Mouse (Mus musculus) spleen, adult 2 months (tissue): ENCODE measurements around the gene Dpp9. TPM values are rescaled to one million over a fixed set of nuclear protein-coding genes. Genes with fewer than 3 reads are reported as not detected.

Source experiments
- DNase-seq, 2 experiments: peaks; one replicate each; pipeline versions ENCODE4 v3.0.0 to v3.0.0-alpha.2; 2012 to 2021; ENCODE audit warnings: low spot score in 2 of 2, low read depth in 1 of 2
- H3K27ac ChIP-seq: fragments of 200-500 bp; 2 replicates; pipeline ENCODE4 v1.5.1; 2012; ENCODE audit warnings: low read length, inconsistent platforms; ENCODE audit not compliant: insufficient read depth
- H3K27me3 ChIP-seq: fragments of 200-500 bp; 2 replicates; pipeline ENCODE4 v1.6.1; 2012; ENCODE audit warnings: mild to moderate bottlenecking, moderate library complexity, low read length, inconsistent platforms; ENCODE audit not compliant: control insufficient read depth, insufficient read depth
- H3K36me3 ChIP-seq: fragments of 200-500 bp; 2 replicates; pipeline ENCODE4 v1.6.1; 2012; ENCODE audit warnings: mild to moderate bottlenecking, low read length, inconsistent platforms; ENCODE audit not compliant: control insufficient read depth, insufficient read depth
- H3K4me1 ChIP-seq: fragments of 200-500 bp; 2 replicates; pipeline ENCODE4 v1.6.1; 2011; ENCODE audit warnings: inconsistent platforms; ENCODE audit not compliant: control insufficient read depth, insufficient read depth, insufficient read length
- H3K4me3 ChIP-seq: fragments of 200-500 bp; 2 replicates; pipeline ENCODE4 v1.5.1; 2011; ENCODE audit warnings: mild to moderate bottlenecking, inconsistent platforms; ENCODE audit not compliant: insufficient read depth, insufficient read length; ENCODE audit errors: extremely low read depth
- CTCF ChIP-seq: fragments of 200-500 bp; IDR thresholded peaks from 2 replicates; pipeline ENCODE4 v1.5.1; 2011; ENCODE audit warnings: mild to moderate bottlenecking, inconsistent platforms; ENCODE audit not compliant: insufficient read depth, insufficient read length, insufficient replicate concordance; ENCODE audit errors: extremely low read depth
- POLR2A ChIP-seq: fragments of 200-500 bp; IDR thresholded peaks from 2 replicates; pipeline ENCODE4 v1.6.1; 2011; ENCODE audit warnings: low read depth, low read length, inconsistent platforms
- WGBS: fragments of 180-500 bp; shearing (Covaris S2); methylation state at CpG from one replicate; pipeline ENCODE4 v1.1.7; 2018; 5-methylcytosine and 5-hydroxymethylcytosine counted together
- polyA plus RNA-seq: library from polyadenylated mRNA; depleted of rRNA; stranded (reverse); fragments of >200 nt; gene quantifications from 2 replicates; pipeline ENCODE4 v1.2.3, GENCODE M21; 2012

The Dpp9 gene
- polyA plus RNA-seq, 1 experiment, result 34.4 TPM

DNA sequence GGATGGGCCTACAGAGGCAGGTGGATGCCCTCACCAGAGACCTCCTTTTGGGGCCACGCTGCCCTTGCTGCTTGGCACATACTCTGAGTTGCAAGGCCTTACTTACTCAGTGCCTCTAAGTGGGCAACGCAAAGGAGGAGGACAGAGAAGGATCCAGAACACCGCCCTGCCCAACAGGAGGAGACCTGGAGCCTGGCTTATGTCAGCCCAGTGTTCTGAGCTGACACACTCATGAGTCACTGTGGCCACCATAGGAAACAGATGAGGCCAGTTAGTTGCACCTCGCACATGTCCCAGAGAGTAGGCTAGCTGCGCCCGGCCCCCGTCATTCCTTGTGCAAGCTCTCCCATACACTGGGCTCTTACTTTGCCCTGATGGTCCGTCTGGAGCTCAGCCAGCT, 16.2 kb downstream of the Dpp9 start:
- no peak overlapping the region for H3K4me3 ChIP-seq
- H3K4me1 ChIP-seq, result no peaks in the 10 kb centered on the region
- TF ChIP-seq CTCF, result no peak
- H3K27ac ChIP-seq, result no peak overlapping the region
- H3K27me3 ChIP-seq, result no peaks in the 10 kb centered on the region
- H3K36me3 ChIP-seq, result peaks cover 44% of the 10 kb centered on the region
- 94% methylated on average over 8 of the region's 8 CpGs for WGBS
- DNase-seq, result no peak

DNA sequence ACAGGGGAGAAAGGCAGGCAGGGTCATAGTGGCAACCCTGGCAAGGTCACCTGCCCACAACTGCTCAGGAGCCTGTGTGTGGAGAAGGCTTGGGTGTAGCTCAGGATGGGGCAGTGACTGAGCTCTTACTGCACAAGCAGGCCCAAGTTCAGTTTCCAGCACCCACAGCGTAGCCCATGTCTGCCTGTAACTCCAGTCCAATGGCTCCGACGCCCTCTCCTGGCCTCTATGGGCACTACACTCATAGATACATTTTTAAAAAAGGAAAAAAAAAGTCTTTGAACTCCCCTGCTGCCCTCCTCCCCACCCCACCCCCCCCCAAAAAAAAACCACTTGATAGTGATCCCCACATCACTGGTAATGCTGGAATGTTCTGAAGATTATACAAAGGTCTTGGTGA, 17.1 kb downstream of the Dpp9 start:
- Histone ChIP-seq H3K27me3 (no peaks in the 10 kb centered on the region), H3K36me3 (peaks cover 49% of the 10 kb centered on the region), H3K4me3 (no peak overlapping the region), H3K27ac (no peak overlapping the region), H3K4me1 (no peaks in the 10 kb centered on the region)
- no peak for DNase-seq
- 78% methylated on average over 3 of the region's 3 CpGs for WGBS
- TF ChIP-seq CTCF (no peak), POLR2A (no peak)

DNA sequence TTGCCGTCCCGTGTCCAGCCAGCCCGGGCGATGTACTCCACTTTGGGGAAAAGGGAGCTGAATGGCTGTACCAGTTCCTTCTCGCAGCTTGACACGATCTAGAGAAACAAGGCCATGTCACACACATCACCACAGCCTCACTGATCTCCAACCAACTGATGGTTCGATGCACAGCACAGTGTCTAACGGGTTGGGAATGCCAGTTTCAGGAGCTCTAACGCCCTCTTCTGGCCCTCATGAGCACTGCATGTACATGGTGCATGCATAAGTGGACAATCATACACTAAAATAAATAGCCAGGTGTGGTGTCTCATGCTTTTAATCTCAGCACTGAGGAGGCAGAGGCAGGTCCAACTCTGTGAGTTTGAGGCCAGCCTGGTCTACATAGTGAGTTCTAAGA, 18.1 kb downstream of the Dpp9 start:
- Histone ChIP-seq H3K27ac (no peak overlapping the region), H3K36me3 (peaks cover 48% of the 10 kb centered on the region), H3K4me3 (no peak overlapping the region), H3K27me3 (no peaks in the 10 kb centered on the region), H3K4me1 (no peaks in the 10 kb centered on the region)
- TF ChIP-seq CTCF (peak; percentile 15; the same call in 1 of the 2 replicates), POLR2A (no peak)
- DNase-seq, result no peak
- 92% methylated on average over 9 of the region's 9 CpGs for WGBS

DNA sequence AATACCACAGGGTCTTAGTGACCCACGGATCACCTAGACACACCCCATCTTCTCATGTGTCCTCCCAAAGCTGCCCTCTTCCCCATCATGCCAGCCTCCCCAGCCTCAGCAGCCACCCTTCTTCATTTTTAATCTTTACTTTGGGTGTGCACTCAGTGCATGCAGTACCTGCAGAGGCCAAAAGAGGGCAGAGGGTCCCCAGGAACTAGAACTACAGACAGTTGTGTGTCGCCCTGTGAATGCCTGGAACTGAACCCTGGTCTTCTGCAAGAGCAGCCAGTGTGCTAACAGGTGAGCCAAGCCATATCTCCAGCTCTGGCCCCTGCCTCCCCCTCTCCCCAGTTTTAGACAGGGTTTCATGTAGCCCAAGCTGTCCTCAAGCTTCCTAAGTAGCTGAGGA, 21.8 kb downstream of the Dpp9 start:
- H3K4me1 ChIP-seq, result no peaks in the 10 kb centered on the region
- no peak for DNase-seq
- no peaks in the 10 kb centered on the region for H3K27me3 ChIP-seq
- H3K4me3 ChIP-seq, result no peak overlapping the region
- peak; percentile 44; the same call in 1 of the 2 replicates for TF ChIP-seq CTCF
- no peak for TF ChIP-seq POLR2A
- H3K36me3 ChIP-seq, result peaks cover 34% of the 10 kb centered on the region
- WGBS, result 91% methylated on average over 2 of the region's 2 CpGs
- H3K27ac ChIP-seq, result no peak overlapping the region

DNA sequence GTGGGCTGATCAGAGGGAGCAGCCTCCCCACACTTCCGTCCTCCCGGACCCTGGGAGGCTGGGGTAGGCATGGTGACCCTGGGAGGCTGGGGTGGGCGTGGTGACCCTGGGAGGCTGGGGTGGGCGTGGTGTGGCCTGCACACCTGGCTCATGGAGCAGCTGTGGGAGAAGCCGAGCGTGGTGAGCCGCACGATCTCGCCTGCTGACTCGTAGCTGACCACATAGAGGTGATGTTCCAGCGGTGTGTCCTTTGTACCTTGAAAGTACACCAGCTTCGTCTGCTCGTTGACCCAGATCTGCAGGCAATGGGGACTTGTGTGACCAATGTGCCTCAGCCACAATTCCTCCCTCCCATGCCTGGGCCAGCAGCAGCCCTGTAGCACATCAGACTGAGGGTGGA, 23.9 kb downstream of the Dpp9 start:
- no peak for DNase-seq
- H3K27me3 ChIP-seq, result no peaks in the 10 kb centered on the region
- peaks cover 43% of the 10 kb centered on the region for H3K36me3 ChIP-seq
- H3K4me3 ChIP-seq, result no peak overlapping the region
- 89% methylated on average over 13 of the region's 13 CpGs for WGBS
- H3K4me1 ChIP-seq, result no peaks in the 10 kb centered on the region
- TF ChIP-seq POLR2A, result no peak
- no peak for TF ChIP-seq CTCF
- H3K27ac ChIP-seq, result no peak overlapping the region

DNA sequence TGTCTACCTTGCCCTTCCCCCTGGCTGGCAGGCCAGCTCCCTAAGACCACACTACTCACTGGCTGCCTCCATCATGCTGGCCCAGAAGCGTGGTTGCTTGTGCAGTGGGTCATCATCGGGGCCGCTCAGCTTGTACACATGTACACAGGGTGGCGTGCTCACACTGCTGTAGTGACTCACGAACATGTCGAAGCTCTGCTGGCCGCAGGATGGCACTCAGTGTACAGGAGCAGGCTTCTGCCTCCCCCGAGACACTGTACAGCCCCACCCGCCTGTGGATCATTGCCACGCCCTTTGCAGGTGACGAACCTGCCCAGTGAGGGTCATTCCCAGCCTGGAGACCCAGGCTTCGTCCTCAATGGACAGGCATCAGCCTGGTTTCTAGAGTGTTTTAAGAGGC, 24.3 kb downstream of the Dpp9 start:
- Histone ChIP-seq H3K27me3 (no peaks in the 10 kb centered on the region), H3K36me3 (peaks cover 47% of the 10 kb centered on the region), H3K4me3 (no peak overlapping the region), H3K4me1 (no peaks in the 10 kb centered on the region), H3K27ac (no peak overlapping the region)
- DNase-seq, result no peak
- WGBS, result 89% methylated on average over 12 of the region's 12 CpGs
- TF ChIP-seq CTCF, result no peak
- TF ChIP-seq POLR2A, result no peak

DNA sequence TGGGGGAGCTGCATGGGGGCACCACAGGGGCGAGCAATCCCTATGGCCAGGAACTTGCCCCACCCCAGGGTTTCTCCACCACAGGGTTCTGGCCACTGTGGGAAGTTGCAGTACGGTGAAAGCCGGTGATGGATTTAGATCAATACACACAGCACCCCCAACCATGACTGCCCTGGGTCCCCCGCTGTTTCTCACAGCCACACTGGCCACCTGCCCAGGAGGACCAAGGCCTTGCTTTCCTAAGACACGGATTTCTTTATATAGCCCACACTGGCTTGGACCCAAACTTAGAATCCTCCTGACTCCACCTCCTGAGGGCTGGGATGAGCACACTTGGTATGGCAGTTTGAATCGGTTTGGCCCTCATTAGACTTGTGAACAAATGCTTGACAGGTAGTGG, 27.4 kb downstream of the Dpp9 start:
- Histone ChIP-seq H3K36me3 (peaks cover 42% of the 10 kb centered on the region), H3K4me1 (no peaks in the 10 kb centered on the region), H3K27ac (no peak overlapping the region), H3K4me3 (no peak overlapping the region), H3K27me3 (no peaks in the 10 kb centered on the region)
- TF ChIP-seq CTCF, result no peak
- no peak for TF ChIP-seq POLR2A
- 95% methylated on average over 6 of the region's 6 CpGs for WGBS
- no peak for DNase-seq
